Mouse (Mus musculus) adrenal gland, adult 8-10 months (tissue): ENCODE results near the gene Tas2r126. TPM values are rescaled to one million over a fixed set of nuclear protein-coding genes. Genes with fewer than 3 reads are reported as not detected.

Experiments used
- total RNA-seq, 4 experiments: library from RNA; stranded (reverse); gene quantifications; 2 replicates each; pipeline ENCODE4 v1.2.4; 2022

Tas2r126 gene
- total RNA-seq, 4 experiments from 2014 or later = 0.77 to 2.5 (median 2.4) TPM; not detected in 1

Other genes starting within 250 kb of the Tas2r126 start
- not detected for gene Tas2r144, start 219.2 kb upstream of the Tas2r126 start, total RNA-seq
- 100 to 1,000 TPM in 2 of 4 experiments, 10 to 100 TPM in 2; 66.8 to 415 (median 181) TPM for gene Gstk1, start 188.6 kb upstream of the Tas2r126 start, total RNA-seq
- gene Tmem139, start 172.6 kb upstream of the Tas2r126 start, total RNA-seq = 1 to 10 TPM in 2 of 4 experiments, under 1 TPM in 1, not detected in 1; 0.27 to 4.7 (median 4.5) TPM
- gene Casp2, start 169.6 kb upstream of the Tas2r126 start, total RNA-seq = 10 to 100 TPM; 20.1 to 27.2 (median 26.3) TPM
- gene Clcn1, start 147.8 kb upstream of the Tas2r126 start, total RNA-seq = under 1 TPM in 2 of 4 experiments, not detected in 2; 0.13 to 0.68 TPM
- gene Fam131b, start 109.9 kb upstream of the Tas2r126 start, total RNA-seq = under 1 TPM; 0.12 to 0.23 (median 0.15) TPM
- gene Zyx, start 84.9 kb upstream of the Tas2r126 start, total RNA-seq = 100 to 1,000 TPM in 1 of 4 experiments, 10 to 100 TPM in 3; 78.9 to 118 (median 89.4) TPM
- 1 to 10 TPM in 2 of 4 experiments, under 1 TPM in 2; 0.46 to 1.6 (median 0.99) TPM for gene Epha1, start 61.3 kb upstream of the Tas2r126 start, total RNA-seq
- 1 to 10 TPM; 1.9 to 7.8 (median 3.5) TPM for gene Tas2r143, start 34.3 kb upstream of the Tas2r126 start, total RNA-seq
- gene Tas2r135, start 29.1 kb upstream of the Tas2r126 start, total RNA-seq = 1 to 10 TPM in 3 of 4 experiments, under 1 TPM in 1; 1.00 to 5.7 (median 2.6) TPM
- not detected for gene Olfr458, start 30.7 kb downstream of the Tas2r126 start, total RNA-seq
- gene Olfr457, start 41.8 kb downstream of the Tas2r126 start, total RNA-seq = not detected
- gene Olfr456, start 52.7 kb downstream of the Tas2r126 start, total RNA-seq = not detected
- gene Olfr455, start 113.1 kb downstream of the Tas2r126 start, total RNA-seq = not detected
- not detected for gene Tcaf3, start 163.2 kb downstream of the Tas2r126 start, total RNA-seq
- 10 to 100 TPM; 11.9 to 15.5 (median 14.8) TPM for gene Tcaf2, start 210.7 kb downstream of the Tas2r126 start, total RNA-seq